ENCODE assay signal across 19 mouse cellular contexts in genomic region chr19:41165914-41166235, GRCm38 (mm10). TPM values are rescaled to one million over a fixed set of nuclear protein-coding genes. Genes with fewer than 3 reads are reported as not detected.
A peak's percentile ranks its signal among the peaks of the same experiment; 100 is the strongest.
DNase-seq lines count a peak whose midpoint lies in the region; ATAC-seq and TF ChIP-seq lines count a peak whose summit lies in the region.
"Had no signal": no experiment of that assay in that cellular context is flagged by ENCODE, and none has a peak within 500 bp of the region (broad histone marks: within the 10 kb centered on the region; RNA-seq: fewer than 3 reads in every experiment).

No protein-coding gene starts in this region.

- H3K4me2 ChIP-seq in forebrain, embryonic 16.5 days (ENCODE audit: low read length) = 0 out of 2 replicates have a peak overlapping the region, but pooled peaks have one; percentile 5
- H3K4me2 ChIP-seq in forebrain, embryonic 11.5 days (ENCODE audit: low read depth, low read length, severe bottlenecking) = no peak overlapping the region
- no peak overlapping the region for H3K4me2 ChIP-seq in hindbrain, postnatal 0 days (ENCODE audit: low read depth, low read length)
- H3K4me2 ChIP-seq in hindbrain, embryonic 12.5 days (replicated peaks) = no peak overlapping the region
- H3K4me2 ChIP-seq in midbrain, postnatal 0 days (ENCODE audit: low read depth, low read length, poor library complexity, severe bottlenecking) = no peak overlapping the region
- H3K4me2 ChIP-seq: embryonic facial prominence, embryonic 13.5 days; heart, embryonic 13.5 days had no signal

- H3K4me3 ChIP-seq in forebrain, embryonic 16.5 days (replicated peaks; ENCODE audit: low read length) = no peak overlapping the region
- no peak overlapping the region for H3K4me3 ChIP-seq in forebrain, embryonic 11.5 days (ENCODE audit: low read depth, low read length)
- no peak overlapping the region for H3K4me3 ChIP-seq in hindbrain, postnatal 0 days (ENCODE audit: low read length)
- H3K4me3 ChIP-seq in hindbrain, embryonic 12.5 days = no peak overlapping the region
- H3K4me3 ChIP-seq in midbrain, postnatal 0 days (ENCODE audit: low read depth, low read length) = no peak overlapping the region
- H3K4me3 ChIP-seq: embryonic facial prominence, embryonic 13.5 days; heart, embryonic 13.5 days had no signal

- H3K9me3 ChIP-seq in forebrain, embryonic 16.5 days (ENCODE audit: control insufficient read depth, low read length) = no peaks in the 10 kb centered on the region
- no peaks in the 10 kb centered on the region for H3K9me3 ChIP-seq in forebrain, embryonic 11.5 days (ENCODE audit: control insufficient read depth, low read length)
- no peaks in the 10 kb centered on the region for H3K9me3 ChIP-seq in hindbrain, postnatal 0 days (ENCODE audit: low read length)
- H3K9me3 ChIP-seq in hindbrain, embryonic 12.5 days (replicated peaks) = no peaks in the 10 kb centered on the region
- H3K9me3 ChIP-seq in midbrain, postnatal 0 days (ENCODE audit: low read length) = no peaks in the 10 kb centered on the region
- H3K9me3 ChIP-seq: embryonic facial prominence, embryonic 13.5 days; heart, embryonic 13.5 days had no signal

- no peaks in the 10 kb centered on the region for H3K36me3 ChIP-seq in forebrain, embryonic 16.5 days (ENCODE audit: control insufficient read depth, insufficient read depth)
- H3K36me3 ChIP-seq in forebrain, embryonic 11.5 days (ENCODE audit: control insufficient read depth, insufficient read depth, low read length) = no peaks in the 10 kb centered on the region
- H3K36me3 ChIP-seq in hindbrain, postnatal 0 days (ENCODE audit: insufficient read depth, low read length) = no peaks in the 10 kb centered on the region
- no peaks in the 10 kb centered on the region for H3K36me3 ChIP-seq in hindbrain, embryonic 12.5 days
- no peaks in the 10 kb centered on the region for H3K36me3 ChIP-seq in midbrain, postnatal 0 days (ENCODE audit: insufficient read depth, low read length)
- H3K36me3 ChIP-seq: embryonic facial prominence, embryonic 13.5 days; heart, embryonic 13.5 days had no signal

- no peak overlapping the region for H3K27ac ChIP-seq in forebrain, embryonic 16.5 days (ENCODE audit: low read length)
- no peak overlapping the region for H3K27ac ChIP-seq in forebrain, embryonic 11.5 days (ENCODE audit: low read depth, low read length)
- no peak overlapping the region for H3K27ac ChIP-seq in hindbrain, postnatal 0 days
- no peak overlapping the region for H3K27ac ChIP-seq in hindbrain, embryonic 12.5 days
- H3K27ac ChIP-seq in midbrain, postnatal 0 days (ENCODE audit: low read depth, low read length) = no peak overlapping the region
- H3K27ac ChIP-seq: embryonic facial prominence, embryonic 13.5 days; heart, embryonic 13.5 days had no signal

- no peak for TF ChIP-seq CTCF in hindbrain, postnatal 0 days (IDR thresholded peaks at IDR 0.05; ENCODE audit: low read depth)
- TF ChIP-seq CTCF in brain, embryonic 14.5 days (IDR thresholded peaks at IDR 0.05; ENCODE audit: borderline replicate concordance, extremely low read depth, insufficient read depth, insufficient read length) = no peak
- TF ChIP-seq CTCF in midbrain, postnatal 0 days (IDR thresholded peaks at IDR 0.05) = no peak

- H3K9ac ChIP-seq in forebrain, embryonic 16.5 days (replicated peaks; ENCODE audit: low read depth, low read length) = no peak overlapping the region
- no peak overlapping the region for H3K9ac ChIP-seq in forebrain, embryonic 11.5 days (ENCODE audit: low read length)
- no peak overlapping the region for H3K9ac ChIP-seq in hindbrain, postnatal 0 days (replicated peaks; ENCODE audit: low read length)
- no peak overlapping the region for H3K9ac ChIP-seq in hindbrain, embryonic 12.5 days
- no peak overlapping the region for H3K9ac ChIP-seq in midbrain, postnatal 0 days (replicated peaks; ENCODE audit: low read length, poor library complexity, severe bottlenecking)
- H3K9ac ChIP-seq: embryonic facial prominence, embryonic 13.5 days; heart, embryonic 13.5 days had no signal

- TF ChIP-seq POLR2A in brain, embryonic 14.5 days (IDR thresholded peaks at IDR 0.05; ENCODE audit: borderline replicate concordance, extremely low read depth, insufficient read depth, insufficient read length, poor library complexity, severe bottlenecking) = no peak

- peak; percentile 43; the same call in 1 of the 2 replicates for ATAC-seq in forebrain, embryonic 16.5 days
- ATAC-seq in forebrain, embryonic 11.5 days (replicated peaks; ENCODE audit: low FRiP score) = no peak
- ATAC-seq in hindbrain, postnatal 0 days = no peak
- ATAC-seq in hindbrain, embryonic 12.5 days (ENCODE audit: low FRiP score) = no peak
- no peak for ATAC-seq in midbrain, postnatal 0 days (ENCODE audit: low FRiP score)
- ATAC-seq: hindbrain, embryonic 16.5 days had no signal

- peaks cover 2% of the 10 kb centered on the region for H3K27me3 ChIP-seq in forebrain, embryonic 16.5 days (replicated peaks; ENCODE audit: control insufficient read depth, insufficient read depth, low read length)
- H3K27me3 ChIP-seq in forebrain, embryonic 11.5 days (ENCODE audit: control insufficient read depth, insufficient read depth, low read length) = peaks cover 20% of the 10 kb centered on the region; the same call in 1 of the 2 replicates
- no peaks in the 10 kb centered on the region for H3K27me3 ChIP-seq in hindbrain, postnatal 0 days (ENCODE audit: insufficient read depth, low read length)
- H3K27me3 ChIP-seq in hindbrain, embryonic 12.5 days = peaks cover 4% of the 10 kb centered on the region; the same call in 1 of the 2 replicates
- peaks cover 19% of the 10 kb centered on the region for H3K27me3 ChIP-seq in midbrain, postnatal 0 days (ENCODE audit: insufficient read depth, low read length)
- H3K27me3 ChIP-seq: heart, embryonic 13.5 days had no signal

- 32% methylated on average over 5 of the region's 5 CpGs for WGBS in forebrain, embryonic 16.5 days
- WGBS in forebrain, embryonic 11.5 days = 85% methylated on average over 5 of the region's 5 CpGs
- WGBS in hindbrain, postnatal 0 days = 52% methylated on average over 5 of the region's 5 CpGs
- WGBS in hindbrain, embryonic 12.5 days = 74% methylated on average over 5 of the region's 5 CpGs
- 57% methylated on average over 5 of the region's 5 CpGs for WGBS in midbrain, postnatal 0 days

- H3K4me1 ChIP-seq in forebrain, embryonic 16.5 days (replicated peaks; ENCODE audit: control insufficient read depth, insufficient read depth, low read length) = peaks cover 23% of the 10 kb centered on the region
- H3K4me1 ChIP-seq in forebrain, embryonic 11.5 days (replicated peaks; ENCODE audit: control insufficient read depth, insufficient read depth, low read length) = peaks cover 12% of the 10 kb centered on the region
- H3K4me1 ChIP-seq in hindbrain, postnatal 0 days (ENCODE audit: insufficient read depth, low read length) = peaks cover 4% of the 10 kb centered on the region; the same call in 1 of the 2 replicates
- peaks cover 22% of the 10 kb centered on the region for H3K4me1 ChIP-seq in hindbrain, embryonic 12.5 days
- 0 out of 2 replicates have a peak, but pooled peaks cover 12% of the 10 kb centered on the region for H3K4me1 ChIP-seq in midbrain, postnatal 0 days (ENCODE audit: insufficient read depth, low read length)
- H3K4me1 ChIP-seq: embryonic facial prominence, embryonic 13.5 days; heart, embryonic 13.5 days had no signal

- no peak for DNase-seq in forebrain, embryonic 11.5 days (ENCODE audit: low spot score)
- peak; percentile 20 for DNase-seq in hindbrain, postnatal 0 days (ENCODE audit: low spot score)
- DNase-seq in brain, embryonic 14.5 days (ENCODE audit: low read depth) = peak; percentile 63
- DNase-seq in midbrain, postnatal 0 days (ENCODE audit: low spot score) = peak; percentile 10
- no peak for DNase-seq in layer of hippocampus, adult 9-10 months (ENCODE audit: low spot score)
- DNase-seq: adrenal gland, postnatal 10 days; cerebellum, adult 11-12 months; cerebellum, adult 9-10 months; cerebellum, postnatal 36 days; gastrocnemius, postnatal 36 days; heart, postnatal 36 days had no signal

RNA-seq across cellular contexts. Expression of gene Tll2, which starts 40.8 kb away (rescaled TPM):
- polyA plus RNA-seq in forebrain, embryonic 16.5 days (2015; fragmentation: Nextera tagmentation; extraction: Ambion mirVana) = 0.61 and 0.67 TPM in 2 replicates
- 0.95 and 1.1 TPM in 2 replicates for polyA plus RNA-seq in forebrain, embryonic 11.5 days (2014; fragmentation: Nextera tagmentation; extraction: Ambion mirVana)
- total RNA-seq in hindbrain, postnatal 0 days (2014; rRNA removed) = 1.2 and 2.8 TPM in 2 replicates
- polyA plus RNA-seq in hindbrain, postnatal 0 days (2015; fragmentation: Nextera tagmentation; extraction: Ambion mirVana) = 0.60 and 0.72 TPM in 2 replicates
- 0.66 and 0.93 TPM in 2 replicates for polyA plus RNA-seq in hindbrain, embryonic 12.5 days (2016; fragmentation: Nextera tagmentation; extraction: Ambion mirVana)
- 1.7 and 1.8 TPM in 2 replicates for polyA plus RNA-seq in brain, embryonic 14.5 days (2012; rRNA removed)
- 0.71 and 1.2 TPM in 2 replicates for total RNA-seq in midbrain, postnatal 0 days (2014; rRNA removed)
- 0.48 and 0.56 TPM in 2 replicates for polyA plus RNA-seq in midbrain, postnatal 0 days (2015; fragmentation: Nextera tagmentation; extraction: Ambion mirVana)
- total RNA-seq: MEL had no signal
- polyA plus RNA-seq: C2C12; intestine, embryonic 14.5 days had no signal

Comparison
In these comparisons a context has a peak if more than half of its experiments do, and no peak if none do; other contexts are left out.
1. DNase-seq: peak in hindbrain, postnatal 0 days (single experiment), brain, embryonic 14.5 days (single experiment) and midbrain, postnatal 0 days (single experiment); none in forebrain, embryonic 11.5 days (single experiment) and layer of hippocampus, adult 9-10 months (single experiment).